In the genomic region with DNA sequence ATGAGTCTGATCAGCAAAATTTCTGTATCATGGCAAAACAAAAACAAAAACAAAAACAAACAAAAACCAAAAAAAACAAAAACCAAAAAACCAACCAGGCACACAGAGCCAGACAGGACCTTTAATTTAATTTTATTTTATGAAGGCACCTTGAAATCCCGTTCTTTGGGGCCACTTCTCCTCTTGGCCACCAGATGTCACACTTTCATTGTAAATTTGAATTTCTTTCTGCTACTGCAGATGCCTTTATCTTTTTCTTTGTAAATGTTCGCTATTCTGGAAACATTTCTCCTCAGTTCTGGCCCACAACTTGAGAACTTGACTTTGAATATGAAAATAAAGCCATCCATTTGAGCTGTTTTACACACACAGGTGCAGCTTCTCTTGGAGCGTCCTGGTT, we compare ENCODE assay signal across 10 mouse cellular contexts.
DNase-seq lines count a peak whose midpoint lies in the region; ATAC-seq and TF ChIP-seq lines count a peak whose summit lies in the region.
"Had no signal": no experiment of that assay in that cellular context is flagged by ENCODE, and none has a peak within 500 bp of the region (broad histone marks: within the 10 kb centered on the region; RNA-seq: fewer than 3 reads in every experiment).

No protein-coding gene starts in this region.

- no peak overlapping the region for H3K9ac ChIP-seq in limb, embryonic 11.5 days (ENCODE audit: low read length)
- H3K9ac ChIP-seq: stomach, embryonic 15.5 days had no signal

- intact Hi-C loops in left cerebral cortex, postnatal 14 days (cut with DNase I), result loop anchor here (10.0 kb wide), 1 partner anchor 1147 kb away; no protein-coding TSS in a partner anchor

- H3K4me3 ChIP-seq in cerebellum, adult 2 months (replicated peaks; ENCODE audit: insufficient read depth, low read depth, low read length), result no peak overlapping the region
- H3K4me3 ChIP-seq in limb, embryonic 11.5 days (ENCODE audit: low read depth, low read length), result no peak overlapping the region
- no peak overlapping the region for H3K4me3 ChIP-seq in limb, embryonic 10.5 days
- H3K4me3 ChIP-seq: stomach, embryonic 15.5 days had no signal

- peak; percentile 39; the same call in 1 of the 2 replicates for TF ChIP-seq CTCF in cerebellum, adult 2 months (IDR thresholded peaks at IDR 0.05; ENCODE audit: borderline replicate concordance, insufficient read depth, low read depth, low read length)

- H3K4me2 ChIP-seq in limb, embryonic 11.5 days (ENCODE audit: low read depth, severe bottlenecking), result no peak overlapping the region
- H3K4me2 ChIP-seq: stomach, embryonic 15.5 days had no signal

- H3K27ac ChIP-seq in cerebellum, adult 2 months (ENCODE audit: insufficient read depth, low read length), result no peak overlapping the region
- no peak overlapping the region for H3K27ac ChIP-seq in limb, embryonic 11.5 days (replicated peaks; ENCODE audit: low read depth, low read length)
- H3K27ac ChIP-seq in limb, embryonic 10.5 days, result no peak overlapping the region
- H3K27ac ChIP-seq: stomach, embryonic 15.5 days had no signal

- ATAC-seq in cerebellum, adult (ENCODE audit: insufficient number of reproducible peaks, low FRiP score, low TSS enrichment), result no peak
- no peak for ATAC-seq in limb, embryonic 11.5 days (ENCODE audit: insufficient number of reproducible peaks, low FRiP score, low TSS enrichment, low read depth)

- no peak for TF ChIP-seq POLR2A in cerebellum, adult 2 months (IDR thresholded peaks at IDR 0.05; ENCODE audit: borderline replicate concordance, insufficient read depth, low read length)

- H3K36me3 ChIP-seq in limb, embryonic 11.5 days (ENCODE audit: control insufficient read depth, insufficient read depth, low read length), result no peaks in the 10 kb centered on the region
- no peaks in the 10 kb centered on the region for H3K36me3 ChIP-seq in limb, embryonic 10.5 days
- H3K36me3 ChIP-seq: G1E; stomach, embryonic 15.5 days had no signal

- no peaks in the 10 kb centered on the region for H3K9me3 ChIP-seq in limb, embryonic 11.5 days (ENCODE audit: control insufficient read depth, low read length)
- no peaks in the 10 kb centered on the region for H3K9me3 ChIP-seq in limb, embryonic 10.5 days (replicated peaks)
- H3K9me3 ChIP-seq: stomach, embryonic 15.5 days had no signal

- H3K27me3 ChIP-seq in cerebellum, adult 2 months (ENCODE audit: control insufficient read depth, insufficient read depth, low read length), result no peaks in the 10 kb centered on the region; the same call in 1 of the 2 replicates
- no peaks in the 10 kb centered on the region for H3K27me3 ChIP-seq in limb, embryonic 11.5 days (ENCODE audit: control insufficient read depth, insufficient read depth, low read length)
- peaks cover 22% of the 10 kb centered on the region for H3K27me3 ChIP-seq in limb, embryonic 10.5 days (ENCODE audit: low read depth, poor library complexity, severe bottlenecking)
- H3K27me3 ChIP-seq: stomach, embryonic 15.5 days had no signal

- 22% methylated on average over 3 of the region's 3 CpGs for WGBS in cerebellum, adult 2 months
- 26% methylated on average over 3 of the region's 3 CpGs for WGBS in limb, embryonic 11.5 days
- WGBS in limb, embryonic 10.5 days, result 31% methylated on average over 3 of the region's 3 CpGs

- DNase-seq in cerebellum, adult 2 months, result peak in 1 of 2 experiments; percentile 8
- DNase-seq in limb, embryonic 11.5 days (ENCODE audit: low spot score), result peak; percentile 38
- DNase-seq in limb, embryonic 10.5 days (ENCODE audit: low spot score), result no peak
- peak; percentile 9 for DNase-seq in c-Kit-positive CD71-positive TER-119-positive erythroid progenitor cells, embryonic 14.5 days (ENCODE audit: low spot score)
- DNase-seq in left cerebral cortex, postnatal 14 days (ENCODE audit: low spot score in 2 of 2), result peak; percentile 52 to 69
- no peak for DNase-seq in urinary bladder, postnatal 25 days (ENCODE audit: low spot score)
- no peak for DNase-seq in gastrocnemius, postnatal 10 days

- H3K4me1 ChIP-seq in cerebellum, adult 2 months (ENCODE audit: control insufficient read depth, insufficient read depth, low read length), result no peaks in the 10 kb centered on the region
- H3K4me1 ChIP-seq in limb, embryonic 11.5 days (ENCODE audit: control insufficient read depth, insufficient read depth, low read length), result no peaks in the 10 kb centered on the region
- H3K4me1 ChIP-seq in limb, embryonic 10.5 days, result no peaks in the 10 kb centered on the region
- H3K4me1 ChIP-seq: stomach, embryonic 15.5 days had no signal

Comparison
In these comparisons a context has a peak if more than half of its experiments do, and no peak if none do; other contexts are left out.
1. DNase-seq: peak in limb, embryonic 11.5 days (single experiment), c-Kit-positive CD71-positive TER-119-positive erythroid progenitor cells, embryonic 14.5 days (single experiment) and left cerebral cortex, postnatal 14 days (2 of 2); none in limb, embryonic 10.5 days (single experiment), urinary bladder, postnatal 25 days (single experiment) and gastrocnemius, postnatal 10 days (single experiment).